Mouse (Mus musculus) kidney, adult 10 weeks (tissue): ENCODE results near the gene Nutm2. TPM values are rescaled to one million over a fixed set of nuclear protein-coding genes. Genes with fewer than 3 reads are reported as not detected.

Experiments
- polyA plus RNA-seq: library from polyadenylated mRNA; stranded (reverse); fragments of 350-450 nt; fragmentation: Illumina TruSeq; extraction: RNeasy Lipid Tissue Mini Kit (QIAGEN cat#74804); gene quantifications from one replicate; pipeline ENCODE4 v1.2.3, GENCODE M21; 2014; ENCODE audit warnings: low read depth, low replicate concordance

Nutm2 gene
- not detected for polyA plus RNA-seq

DNA sequence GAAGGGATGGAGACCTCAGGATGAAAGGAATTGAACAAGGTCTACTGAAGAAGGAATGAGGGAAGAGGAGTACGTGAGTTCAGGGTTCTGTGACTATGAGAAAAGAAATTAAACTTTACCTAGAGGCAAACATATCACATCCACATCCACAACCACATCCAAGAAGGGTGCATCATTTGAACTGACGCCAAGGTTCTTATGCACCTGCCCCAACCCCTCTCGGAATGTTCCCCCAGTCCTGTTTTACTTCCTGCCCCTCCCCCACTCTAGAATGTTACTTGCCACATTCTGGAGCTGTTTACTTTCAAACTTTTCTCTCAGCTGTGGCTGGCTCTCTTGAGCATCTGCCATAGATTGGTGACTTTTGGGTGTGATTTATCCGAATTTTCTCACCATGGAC lies at the start of gene Nutm2:
Gene Nutm2 (plus strand): TSS at position 301 of the 400 bp plus-strand sequence.

DNA sequence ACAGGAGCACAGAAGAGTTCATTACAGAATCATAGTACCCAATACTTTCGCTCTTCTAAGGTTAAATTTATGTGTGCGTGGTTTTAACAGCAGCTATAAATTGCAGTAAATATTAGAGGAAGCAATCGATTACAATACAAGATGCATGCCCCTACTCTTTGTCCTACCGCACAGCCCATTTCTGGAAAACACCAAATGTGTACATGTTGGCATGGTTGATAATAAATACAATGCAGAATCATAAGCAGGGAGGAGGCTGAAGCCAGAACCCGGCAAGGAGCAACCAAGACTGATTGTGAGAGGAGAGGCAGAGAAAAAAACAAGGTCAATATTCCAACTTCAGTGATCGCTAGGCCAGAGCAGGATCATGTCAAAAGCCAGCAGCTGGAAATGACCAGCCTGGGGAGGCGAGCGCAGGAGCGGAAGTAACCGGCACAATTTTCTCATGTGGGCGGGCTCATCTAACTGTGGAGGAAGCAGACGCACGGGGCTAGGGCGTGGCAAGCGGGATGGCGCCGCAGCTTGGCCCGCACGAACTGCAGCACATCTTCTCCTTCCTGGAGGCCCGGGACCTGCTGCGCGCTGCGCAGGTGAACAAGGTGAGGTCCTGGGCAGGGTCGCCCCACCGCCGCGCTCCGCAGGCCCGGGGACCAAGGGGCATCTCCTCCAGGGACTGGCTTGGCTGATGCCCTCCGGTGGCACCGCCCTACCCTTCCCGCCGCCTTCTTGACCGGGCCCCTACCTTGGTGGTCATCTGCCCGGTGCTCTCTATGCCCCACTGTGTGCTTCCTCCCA lies 49.5 kb upstream of the Nutm2 start, which contains the start of gene Fbxw17:
Gene Fbxw17 (plus strand): TSS at position 476 of the 795 bp plus-strand sequence.

DNA sequence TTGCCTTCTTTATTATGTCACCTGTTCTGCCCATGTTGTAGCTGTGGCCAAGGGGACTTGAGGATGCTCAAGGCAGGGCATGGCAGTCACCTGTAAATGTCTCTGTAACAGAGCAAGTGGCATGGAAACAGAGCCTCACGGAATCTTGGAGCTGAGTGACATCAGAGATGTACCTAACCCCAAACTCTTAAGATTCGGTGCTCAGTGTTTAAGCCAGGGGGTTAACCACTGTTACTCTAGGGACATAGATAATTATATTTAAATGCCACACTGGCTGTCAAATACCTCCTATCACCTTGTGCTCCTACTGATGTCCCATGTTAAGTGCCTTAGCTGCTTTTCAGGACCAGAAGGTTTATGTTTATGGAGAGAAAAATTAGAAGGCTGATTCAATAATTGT lies 23.3 kb upstream of the Nutm2 start, which contains the start of gene Gm47429:
Gene Gm47429 (minus strand): TSS at position 101 of the 400 bp plus-strand sequence.

Other genes starting within 250 kb of the Nutm2 start
- gene Gm906, start 217.0 kb upstream of the Nutm2 start, polyA plus RNA-seq, result 7.2 TPM
- 4.2 TPM for gene Fbxw17, start 49.4 kb upstream of the Nutm2 start, polyA plus RNA-seq
- gene Gm47429, start 23.4 kb upstream of the Nutm2 start, polyA plus RNA-seq, result not detected
- not detected for gene Gm904, start 175.9 kb downstream of the Nutm2 start, polyA plus RNA-seq
- gene Gm8765, start 231.0 kb downstream of the Nutm2 start, polyA plus RNA-seq, result 0.28 TPM